Mouse (Mus musculus): ENCODE results near the gene Zfp607b. TPM values are rescaled to one million over a fixed set of nuclear protein-coding genes. Genes with fewer than 3 reads are reported as not detected.
A peak's percentile ranks its signal among the peaks of the same experiment; 100 is the strongest.

The Zfp607b gene
- polyA plus RNA-seq, 1 experiment: 8.0 TPM

DNA sequence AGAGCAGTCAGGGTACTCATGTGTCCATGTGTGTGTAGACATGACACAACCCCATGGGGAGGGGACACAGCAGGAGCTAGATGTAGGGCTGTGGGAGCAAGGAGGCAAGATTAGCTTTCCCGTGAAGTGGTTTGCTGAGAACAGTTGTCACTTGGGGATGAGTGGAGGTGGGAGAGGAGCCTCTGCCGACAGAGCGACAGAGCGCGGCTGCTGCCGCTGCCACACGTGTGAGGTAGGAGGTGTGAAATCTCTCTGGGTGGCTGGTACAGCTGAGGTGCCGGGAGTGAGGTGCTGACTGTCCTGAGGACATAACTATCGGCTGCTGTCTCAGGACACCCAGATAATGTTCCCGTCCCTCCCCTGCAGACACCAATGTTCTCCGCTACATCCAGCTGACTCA is 33.6 kb upstream of the Zfp607b start:
- Histone ChIP-seq H3K4me1 (ENCODE audit: control insufficient read depth, insufficient read depth, low read length) (peaks cover 2% of the 10 kb centered on the region; the same call in 1 of the 2 replicates), H3K27ac (ENCODE audit: insufficient read depth, low read length) (peak overlapping the region; percentile 61), H3K4me3 (ENCODE audit: insufficient read depth, low read length) (peak overlapping the region; percentile 83)
- TF ChIP-seq CTCF (IDR thresholded peaks at IDR 0.05; ENCODE audit: extremely low read depth, insufficient read depth, low read length): no peak
- peak; percentile 35 for TF ChIP-seq POLR2A (IDR thresholded peaks at IDR 0.05; ENCODE audit: extremely low read depth, insufficient read depth, low read length)

DNA sequence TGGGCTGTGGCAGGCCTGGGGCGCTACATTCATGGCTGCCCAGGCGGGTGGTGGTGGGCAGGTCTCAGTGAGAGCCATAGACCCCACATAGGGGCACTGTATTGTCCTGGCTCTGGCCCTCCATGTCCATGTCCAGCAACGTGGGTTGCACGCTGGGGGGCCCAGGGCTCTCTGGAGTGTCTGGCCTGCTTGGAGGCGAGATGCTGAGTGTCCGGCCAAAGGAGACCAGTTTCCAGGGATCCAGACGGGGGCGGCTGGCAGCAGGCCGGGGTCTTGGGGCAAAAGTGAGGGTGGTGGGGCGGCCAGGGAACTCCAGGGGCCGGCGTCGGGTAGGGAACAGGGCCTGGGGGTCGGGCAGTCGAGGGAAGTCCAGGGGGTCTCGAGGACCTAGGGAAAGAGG is 32.5 kb upstream of the Zfp607b start:
- no peak for TF ChIP-seq POLR2A (IDR thresholded peaks at IDR 0.05; ENCODE audit: extremely low read depth, insufficient read depth, low read length)
- TF ChIP-seq CTCF (IDR thresholded peaks at IDR 0.05; ENCODE audit: extremely low read depth, insufficient read depth, low read length): no peak
- Histone ChIP-seq H3K4me1 (ENCODE audit: control insufficient read depth, insufficient read depth, low read length) (peaks cover 2% of the 10 kb centered on the region; the same call in 1 of the 2 replicates), H3K27ac (ENCODE audit: insufficient read depth, low read length) (no peak overlapping the region), H3K4me3 (ENCODE audit: insufficient read depth, low read length) (no peak overlapping the region)

DNA sequence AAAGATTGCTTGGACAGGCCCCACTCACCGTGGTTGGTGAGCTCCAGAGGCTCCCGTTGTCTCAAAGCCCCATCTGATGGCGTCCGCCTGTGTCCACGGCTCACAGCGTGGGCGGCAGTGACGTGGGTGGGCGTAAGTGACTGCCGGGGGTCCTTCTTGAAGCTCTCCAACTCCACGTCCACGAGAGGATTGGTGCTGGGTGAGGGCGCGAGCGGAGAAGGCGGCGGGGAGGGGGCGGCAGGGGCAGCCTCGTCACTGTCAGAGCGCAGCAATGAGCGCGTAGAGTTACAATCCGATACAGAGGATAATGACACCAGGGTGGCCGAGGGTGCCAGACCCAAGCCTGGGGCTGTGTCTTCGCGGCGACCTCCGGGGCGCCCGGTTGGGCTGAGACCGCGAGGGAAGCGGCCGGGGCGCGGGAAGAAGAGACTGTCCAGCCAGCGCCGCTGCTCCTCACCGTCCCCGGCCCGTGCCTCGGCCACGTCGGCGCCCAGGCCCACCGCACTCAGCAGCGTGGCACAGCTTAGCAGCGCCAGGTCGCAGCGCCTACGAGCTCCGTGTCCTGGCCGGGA is 31.2 kb upstream of the Zfp607b start:
- H3K4me1 ChIP-seq (ENCODE audit: control insufficient read depth, insufficient read depth, low read length): peaks cover 2% of the 10 kb centered on the region; the same call in 1 of the 2 replicates
- TF ChIP-seq POLR2A (IDR thresholded peaks at IDR 0.05; ENCODE audit: extremely low read depth, insufficient read depth, low read length) (0 out of 2 replicates have a peak, but pooled peaks have one; percentile 9), CTCF (IDR thresholded peaks at IDR 0.05; ENCODE audit: extremely low read depth, insufficient read depth, low read length) (no peak)
- peak overlapping the region; percentile 2; the same call in 1 of the 2 replicates for H3K27ac ChIP-seq (ENCODE audit: insufficient read depth, low read length)
- H3K4me3 ChIP-seq (ENCODE audit: insufficient read depth, low read length): no peak overlapping the region

DNA sequence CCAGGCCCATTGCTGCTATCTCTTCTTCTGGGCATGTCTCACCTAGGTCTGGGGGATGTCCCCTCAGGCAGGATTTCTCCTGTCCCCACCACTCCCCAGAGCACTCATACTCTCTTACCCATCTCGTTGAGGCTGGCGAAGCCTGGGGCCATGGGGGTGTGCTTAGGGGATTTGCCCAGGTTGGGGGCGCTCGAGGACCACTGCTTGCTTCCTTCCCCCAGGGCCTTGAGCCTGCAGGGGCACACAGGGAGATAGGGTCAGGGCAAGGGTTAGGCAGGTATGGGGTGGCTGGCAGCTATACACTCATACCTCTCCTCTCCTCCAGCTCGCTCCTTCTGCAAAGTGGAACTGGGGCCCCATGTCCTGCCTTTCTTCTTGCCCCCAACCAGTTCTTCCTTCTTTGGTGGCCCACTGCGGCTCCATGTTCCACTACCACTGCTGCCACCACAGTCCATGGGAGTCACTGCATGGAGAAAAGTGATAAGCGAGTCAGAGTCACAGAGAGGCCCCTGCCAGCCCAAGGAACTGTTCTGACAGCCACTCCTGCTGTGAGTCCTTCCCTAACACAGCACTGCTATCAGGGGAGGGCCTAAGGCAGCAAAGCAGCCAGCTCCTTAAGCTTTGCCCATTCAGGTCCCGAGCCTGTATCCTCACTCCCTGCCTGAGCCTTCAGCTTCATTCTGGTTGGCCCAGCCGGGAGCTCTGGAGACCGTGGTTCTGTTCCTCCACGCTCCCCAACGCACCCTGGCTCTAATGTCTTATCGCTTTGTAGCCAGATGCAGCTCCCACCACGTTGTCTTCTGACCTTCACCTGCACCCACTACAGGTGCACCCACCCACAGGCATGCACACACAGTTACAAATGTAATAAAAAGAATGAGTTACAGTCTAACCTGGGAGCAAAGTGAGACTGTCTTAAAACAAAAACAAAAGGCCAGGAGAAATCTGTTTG is 30.2 kb upstream of the Zfp607b start:
- no peak overlapping the region for H3K4me3 ChIP-seq (ENCODE audit: insufficient read depth, low read length)
- H3K4me1 ChIP-seq (ENCODE audit: control insufficient read depth, insufficient read depth, low read length): peaks cover 2% of the 10 kb centered on the region; the same call in 1 of the 2 replicates
- TF ChIP-seq POLR2A (IDR thresholded peaks at IDR 0.05; ENCODE audit: extremely low read depth, insufficient read depth, low read length) (peak; percentile 43; the same call in 1 of the 2 replicates), CTCF (IDR thresholded peaks at IDR 0.05; ENCODE audit: extremely low read depth, insufficient read depth, low read length) (peak; percentile 9; the same call in 1 of the 2 replicates)
- H3K27ac ChIP-seq (ENCODE audit: insufficient read depth, low read length): no peak overlapping the region

DNA sequence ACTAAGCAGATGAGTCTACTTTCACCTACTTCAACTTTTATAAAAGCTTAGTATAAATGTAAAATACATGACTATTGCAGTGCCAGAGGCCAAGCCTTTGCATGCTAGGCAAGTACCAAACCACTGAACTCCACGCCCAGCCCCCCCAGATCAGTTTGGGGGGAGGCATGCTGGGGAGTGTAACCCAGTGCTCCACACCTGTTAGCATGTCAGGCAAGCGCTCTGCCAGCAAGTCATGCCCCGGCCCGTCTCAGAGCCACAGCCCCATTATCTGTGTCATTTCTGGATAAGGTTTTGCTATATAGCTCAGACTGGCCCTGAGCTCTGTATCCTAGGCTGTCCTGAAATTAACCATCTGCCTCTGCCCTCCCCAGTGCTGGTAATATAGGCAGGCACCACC is 27.1 kb upstream of the Zfp607b start:
- Histone ChIP-seq H3K27ac (ENCODE audit: insufficient read depth, low read length) (no peak overlapping the region), H3K4me1 (ENCODE audit: control insufficient read depth, insufficient read depth, low read length) (no peaks in the 10 kb centered on the region), H3K4me3 (ENCODE audit: insufficient read depth, low read length) (no peak overlapping the region)
- TF ChIP-seq POLR2A (IDR thresholded peaks at IDR 0.05; ENCODE audit: extremely low read depth, insufficient read depth, low read length): no peak
- TF ChIP-seq CTCF (IDR thresholded peaks at IDR 0.05; ENCODE audit: extremely low read depth, insufficient read depth, low read length): no peak

DNA sequence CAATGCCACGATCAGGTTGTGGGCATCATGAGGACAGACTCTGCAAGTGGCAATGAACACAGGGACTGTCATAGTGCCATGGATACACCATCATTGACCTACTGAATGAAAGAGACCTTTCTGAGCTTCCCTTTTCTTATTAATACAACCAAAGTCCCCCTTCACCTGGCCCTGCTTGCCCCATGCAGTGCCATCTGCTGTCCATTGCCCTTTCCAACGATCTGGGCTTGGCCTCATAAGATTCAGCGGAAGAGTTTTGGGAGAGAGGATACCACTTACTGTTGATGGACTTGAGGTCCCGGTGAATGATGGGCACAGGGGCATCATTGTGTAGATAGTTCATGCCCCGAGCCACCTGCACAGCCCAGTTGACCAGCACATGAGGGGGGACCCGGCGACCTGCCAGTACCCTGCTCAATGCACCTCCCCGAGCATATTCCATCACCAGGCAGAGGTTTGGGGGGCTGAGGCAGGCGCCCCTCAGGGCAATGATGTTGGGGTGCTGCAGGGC is 16.0 kb upstream of the Zfp607b start:
- H3K27ac ChIP-seq (ENCODE audit: insufficient read depth, low read length): peak overlapping the region; percentile 18; the same call in 1 of the 2 replicates
- H3K4me1 ChIP-seq (ENCODE audit: control insufficient read depth, insufficient read depth, low read length): peaks cover 5% of the 10 kb centered on the region; the same call in 1 of the 2 replicates
- TF ChIP-seq POLR2A (IDR thresholded peaks at IDR 0.05; ENCODE audit: extremely low read depth, insufficient read depth, low read length) (no peak), CTCF (IDR thresholded peaks at IDR 0.05; ENCODE audit: extremely low read depth, insufficient read depth, low read length) (no peak)
- peak overlapping the region; percentile 35 for H3K4me3 ChIP-seq (ENCODE audit: insufficient read depth, low read length)

DNA sequence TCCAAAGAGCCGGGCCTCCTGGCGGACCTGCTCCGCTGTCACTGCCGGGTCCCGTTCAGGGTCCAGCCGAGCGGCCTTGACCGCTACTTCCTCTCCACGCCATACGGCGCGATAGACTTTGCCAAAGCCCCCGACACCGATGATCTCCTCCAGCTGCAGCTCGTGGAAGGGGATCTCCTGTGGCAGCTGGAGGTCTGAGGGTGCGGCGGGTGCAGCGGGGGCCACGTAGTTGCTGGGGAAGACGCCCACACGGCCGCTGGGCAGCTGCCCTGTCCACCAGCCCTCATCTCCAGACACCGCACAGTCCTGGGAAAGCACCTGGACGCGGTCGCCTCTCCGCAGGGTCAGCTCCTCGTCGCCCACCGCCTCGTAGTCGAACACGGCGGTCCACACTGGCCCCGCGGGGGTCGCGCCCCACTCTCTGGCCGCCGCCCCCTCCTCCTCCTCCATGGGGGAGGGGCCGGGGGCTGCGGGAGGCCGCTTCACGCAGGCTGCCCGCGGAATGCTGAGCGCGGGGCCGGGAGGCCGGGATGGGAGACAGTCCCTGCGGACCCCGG is 15.5 kb upstream of the Zfp607b start:
- peak overlapping the region; percentile 35 for H3K4me3 ChIP-seq (ENCODE audit: insufficient read depth, low read length)
- peaks cover 5% of the 10 kb centered on the region; the same call in 1 of the 2 replicates for H3K4me1 ChIP-seq (ENCODE audit: control insufficient read depth, insufficient read depth, low read length)
- peak overlapping the region; percentile 18; the same call in 1 of the 2 replicates for H3K27ac ChIP-seq (ENCODE audit: insufficient read depth, low read length)
- TF ChIP-seq POLR2A (IDR thresholded peaks at IDR 0.05; ENCODE audit: extremely low read depth, insufficient read depth, low read length) (no peak), CTCF (IDR thresholded peaks at IDR 0.05; ENCODE audit: extremely low read depth, insufficient read depth, low read length) (no peak)

DNA sequence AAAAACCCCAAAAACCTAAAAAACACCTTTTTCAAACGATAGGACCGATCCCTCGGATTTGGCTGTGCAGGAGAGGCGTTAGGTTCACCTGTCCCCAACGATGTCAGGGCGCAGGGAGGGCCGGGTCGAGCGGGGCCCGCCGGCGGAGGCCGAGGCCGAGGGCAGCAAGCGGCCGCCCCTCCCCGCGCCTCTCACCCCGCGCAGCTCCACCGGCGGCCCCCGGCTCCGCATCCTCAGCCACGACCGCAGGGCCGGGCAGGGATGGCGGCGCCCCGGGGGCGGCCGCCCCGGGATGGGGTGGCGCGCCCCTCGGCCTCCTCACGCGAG is 15.0 kb upstream of the Zfp607b start:
- Histone ChIP-seq H3K4me1 (ENCODE audit: control insufficient read depth, insufficient read depth, low read length) (peaks cover 5% of the 10 kb centered on the region; the same call in 1 of the 2 replicates), H3K4me3 (ENCODE audit: insufficient read depth, low read length) (peak overlapping the region; percentile 35), H3K27ac (ENCODE audit: insufficient read depth, low read length) (peak overlapping the region; percentile 9)
- TF ChIP-seq POLR2A (IDR thresholded peaks at IDR 0.05; ENCODE audit: extremely low read depth, insufficient read depth, low read length) (no peak), CTCF (IDR thresholded peaks at IDR 0.05; ENCODE audit: extremely low read depth, insufficient read depth, low read length) (no peak)

All from cortical plate, adult 2 months (tissue).